Mouse (Mus musculus): ENCODE data around the gene Atg14. TPM values are rescaled to one million over a fixed set of nuclear protein-coding genes. Genes with fewer than 3 reads are reported as not detected.

Atg14 gene
- polyA plus RNA-seq, 2 experiments, result 3.7 to 5.9 TPM

- H3K9ac ChIP-seq (replicated peaks), result no peak overlapping the region
- no peak overlapping the region for H3K27ac ChIP-seq
- TF ChIP-seq EP300 (IDR thresholded peaks at IDR 0.05; ENCODE audit: low read depth) (no peak), CTCF (IDR thresholded peaks at IDR 0.05; ENCODE audit: low read depth) (no peak)
- H3K4me3 ChIP-seq (ENCODE audit: insufficient read depth in 1 of 2, low read depth in 2 of 2, low read length in 2 of 2), result no peak overlapping the region
- ATAC-seq (ENCODE audit: insufficient read depth) (no peak), DNase-seq (ENCODE audit: low read depth in 3 of 3, low spot score in 3 of 3) (no peak)
- H3K9me3 ChIP-seq (ENCODE audit: control insufficient read depth, low read length), result no peaks in the 10 kb centered on the region
- H3K4me2 ChIP-seq (ENCODE audit: low read depth), result no peak overlapping the region
- peaks cover 6% of the 10 kb centered on the region for H3K36me3 ChIP-seq (replicated peaks; ENCODE audit: control insufficient read depth, insufficient read depth, low read depth)
- 82% methylated on average over 5 of the region's 5 CpGs for WGBS (ENCODE audit: insufficient replicate concordance)
- H3K27me3 ChIP-seq (ENCODE audit: control insufficient read depth, insufficient read depth, low read length), result no peaks in the 10 kb centered on the region
- H3K4me1 ChIP-seq (replicated peaks; ENCODE audit: control insufficient read depth in 2 of 2, insufficient read depth in 2 of 2, low read length in 1 of 2), result peaks cover 7 to 8% of the 10 kb centered on the region in 2 experiments
These were observed 63.8 kb downstream of the Atg14 start for GRCm38 (mm10) chr14:47506676-47507075.

- TF ChIP-seq EP300 (IDR thresholded peaks at IDR 0.05; ENCODE audit: low read depth) (no peak), CTCF (IDR thresholded peaks at IDR 0.05; ENCODE audit: low read depth) (no peak)
- H3K4me2 ChIP-seq (ENCODE audit: low read depth), result no peak overlapping the region
- DNase-seq (ENCODE audit: low read depth in 3 of 3, low spot score in 3 of 3), result no peak
- H3K27me3 ChIP-seq (ENCODE audit: control insufficient read depth, insufficient read depth, low read length), result no peaks in the 10 kb centered on the region
- 87% methylated on average over 3 of the region's 3 CpGs for WGBS (ENCODE audit: insufficient replicate concordance)
- no peak for ATAC-seq (ENCODE audit: insufficient read depth)
- no peak overlapping the region for H3K27ac ChIP-seq
- no peak overlapping the region for H3K4me3 ChIP-seq (ENCODE audit: insufficient read depth in 1 of 2, low read depth in 2 of 2, low read length in 2 of 2)
- no peaks in the 10 kb centered on the region for H3K9me3 ChIP-seq (ENCODE audit: control insufficient read depth, low read length)
- H3K36me3 ChIP-seq (replicated peaks; ENCODE audit: control insufficient read depth, insufficient read depth, low read depth), result peaks cover 8% of the 10 kb centered on the region
- no peaks in the 10 kb centered on the region for H3K4me1 ChIP-seq (replicated peaks; ENCODE audit: control insufficient read depth in 2 of 2, insufficient read depth in 2 of 2, low read length in 1 of 2)
- no peak overlapping the region for H3K9ac ChIP-seq (replicated peaks)
These were observed 66.4 kb downstream of the Atg14 start for GRCm38 (mm10) chr14:47504036-47504435.

- TF ChIP-seq CTCF (IDR thresholded peaks at IDR 0.05; ENCODE audit: low read depth) (no peak), EP300 (IDR thresholded peaks at IDR 0.05; ENCODE audit: low read depth) (no peak)
- Histone ChIP-seq H3K4me2 (ENCODE audit: low read depth) (no peak overlapping the region), H3K4me3 (ENCODE audit: insufficient read depth in 1 of 2, low read depth in 2 of 2, low read length in 2 of 2) (no peak overlapping the region), H3K27me3 (ENCODE audit: control insufficient read depth, insufficient read depth, low read length) (no peaks in the 10 kb centered on the region), H3K27ac (no peak overlapping the region), H3K4me1 (replicated peaks; ENCODE audit: control insufficient read depth in 2 of 2, insufficient read depth in 2 of 2, low read length in 1 of 2) (peaks cover 2 to 6% of the 10 kb centered on the region in 2 experiments; a peak in 1 of 4 replicates), H3K36me3 (replicated peaks; ENCODE audit: control insufficient read depth, insufficient read depth, low read depth) (peaks cover 6% of the 10 kb centered on the region), H3K9ac (replicated peaks) (no peak overlapping the region), H3K9me3 (ENCODE audit: control insufficient read depth, low read length) (no peaks in the 10 kb centered on the region)
- 54% methylated on average over 5 of the region's 5 CpGs for WGBS (ENCODE audit: insufficient replicate concordance)
- DNase-seq (ENCODE audit: low read depth in 3 of 3, low spot score in 3 of 3) (no peak), ATAC-seq (ENCODE audit: insufficient read depth) (no peak)
These were observed 71.8 kb downstream of the Atg14 start for GRCm38 (mm10) chr14:47498632-47499031.

- H3K27ac ChIP-seq, result no peak overlapping the region
- H3K4me2 ChIP-seq (ENCODE audit: low read depth), result no peak overlapping the region
- WGBS (ENCODE audit: insufficient replicate concordance), result 59% methylated on average over 3 of the region's 3 CpGs
- DNase-seq (ENCODE audit: low read depth in 3 of 3, low spot score in 3 of 3) (no peak), ATAC-seq (ENCODE audit: insufficient read depth) (no peak)
- H3K36me3 ChIP-seq (replicated peaks; ENCODE audit: control insufficient read depth, insufficient read depth, low read depth), result peaks cover 6% of the 10 kb centered on the region
- H3K4me3 ChIP-seq (ENCODE audit: insufficient read depth in 1 of 2, low read depth in 2 of 2, low read length in 2 of 2), result no peak overlapping the region
- no peaks in the 10 kb centered on the region for H3K27me3 ChIP-seq (ENCODE audit: control insufficient read depth, insufficient read depth, low read length)
- H3K4me1 ChIP-seq (replicated peaks; ENCODE audit: control insufficient read depth in 2 of 2, insufficient read depth in 2 of 2, low read length in 1 of 2), result peaks cover 2 to 6% of the 10 kb centered on the region in 2 experiments; a peak in 2 of 4 replicates
- no peak overlapping the region for H3K9ac ChIP-seq (replicated peaks)
- TF ChIP-seq EP300 (IDR thresholded peaks at IDR 0.05; ENCODE audit: low read depth), result no peak
- TF ChIP-seq CTCF (IDR thresholded peaks at IDR 0.05; ENCODE audit: low read depth), result no peak
- H3K9me3 ChIP-seq (ENCODE audit: control insufficient read depth, low read length), result no peaks in the 10 kb centered on the region
These were observed 73.3 kb downstream of the Atg14 start for GRCm38 (mm10) chr14:47497166-47497565.

GRCm38 (mm10) chr14:47495951-47496350 is 74.5 kb downstream of the Atg14 start:
- no peak for DNase-seq (ENCODE audit: low read depth in 3 of 3, low spot score in 3 of 3)
- H3K36me3 ChIP-seq (replicated peaks; ENCODE audit: control insufficient read depth, insufficient read depth, low read depth), result peaks cover 2% of the 10 kb centered on the region; the same call in 1 of the 2 replicates
- H3K9ac ChIP-seq (replicated peaks), result no peak overlapping the region
- peaks cover 2 to 6% of the 10 kb centered on the region in 2 experiments; a peak in 2 of 4 replicates for H3K4me1 ChIP-seq (replicated peaks; ENCODE audit: control insufficient read depth in 2 of 2, insufficient read depth in 2 of 2, low read length in 1 of 2)
- H3K9me3 ChIP-seq (ENCODE audit: control insufficient read depth, low read length), result no peaks in the 10 kb centered on the region
- no peak for ATAC-seq (ENCODE audit: insufficient read depth)
- no peak overlapping the region for H3K4me3 ChIP-seq (ENCODE audit: insufficient read depth in 1 of 2, low read depth in 2 of 2, low read length in 2 of 2)
- TF ChIP-seq EP300 (IDR thresholded peaks at IDR 0.05; ENCODE audit: low read depth) (no peak), CTCF (IDR thresholded peaks at IDR 0.05; ENCODE audit: low read depth) (no peak)
- no peak overlapping the region for H3K27ac ChIP-seq
- 89% methylated on average over 3 of the region's 3 CpGs for WGBS (ENCODE audit: insufficient replicate concordance)
- no peak overlapping the region for H3K4me2 ChIP-seq (ENCODE audit: low read depth)
- no peaks in the 10 kb centered on the region for H3K27me3 ChIP-seq (ENCODE audit: control insufficient read depth, insufficient read depth, low read length)
